Mouse (Mus musculus) neural tube, embryonic 15.5 days (tissue): ENCODE measurements around the gene Zfp600. TPM values are rescaled to one million over a fixed set of nuclear protein-coding genes. Genes with fewer than 3 reads are reported as not detected.

Experiments used
- polyA plus RNA-seq: library from polyadenylated mRNA; unstranded; fragments of >200 nt; fragmentation: Nextera tagmentation; extraction: Ambion mirVana; gene quantifications from 2 replicates; pipeline ENCODE4 v1.2.1, GENCODE M21; 2015

The Zfp600 gene
- polyA plus RNA-seq, 1 experiment from 2014 or later, result 0.04 TPM

Other genes starting within 250 kb of the Zfp600 start
- gene Zfp987, start 59.5 kb upstream of the Zfp600 start, polyA plus RNA-seq, result 0.13 TPM in 1 of 2 replicates, not detected in the other